Mouse (Mus musculus) gastrocnemius, postnatal 25 days (tissue): ENCODE data around the gene Utp6. TPM values are rescaled to one million over a fixed set of nuclear protein-coding genes. Genes with fewer than 3 reads are reported as not detected.

ENCODE experiments used
- total RNA-seq, 2 experiments: library from RNA; stranded (reverse); gene quantifications; 1 replicate in 1 of 2; 2 replicates in 1 of 2; pipeline ENCODE4 v1.2.3; 2021

Gene Utp6
- total RNA-seq, 2 experiments from 2014 or later: 24.6 to 26.0 TPM

Other genes starting within 250 kb of the Utp6 start
- gene Suz12, start 30.7 kb upstream of the Utp6 start, total RNA-seq: 10 to 100 TPM; 16.9 to 17.6 TPM
- gene Crlf3, start 118.6 kb upstream of the Utp6 start, total RNA-seq: 1 to 10 TPM; 6.6 to 7.7 TPM
- under 1 TPM; 0.72 to 0.99 TPM for gene Atad5, start 127.0 kb upstream of the Utp6 start, total RNA-seq
- gene Tefm, start 179.8 kb upstream of the Utp6 start, total RNA-seq: 10 to 100 TPM; 16.3 to 21.5 TPM
- 1 to 10 TPM; 5.0 to 6.0 TPM for gene Adap2, start 191.7 kb upstream of the Utp6 start, total RNA-seq
- gene Rnf135, start 221.5 kb upstream of the Utp6 start, total RNA-seq: 1 to 10 TPM; 1.7 to 3.5 TPM
- gene Rhot1, start 246.6 kb upstream of the Utp6 start, total RNA-seq: 10 to 100 TPM; 37.8 to 40.5 TPM